Mouse (Mus musculus) cerebellum, adult (tissue): ENCODE measurements around the gene Slc26a11.

Experiments
- ATAC-seq: cut with Nextera tagmentation; 2 replicates; pipeline ENCODE4 v1.9.2; 2017; ENCODE audit warnings: mild to moderate bottlenecking, moderate library complexity, mixed read lengths; ENCODE audit not compliant: insufficient number of reproducible peaks, low FRiP score, low TSS enrichment

Slc26a11 gene

GRCm38 (mm10) chr11:119395931-119396330 lies 40.6 kb downstream of the Slc26a11 start:
- ATAC-seq: no peak

- ATAC-seq: no peak
Measured at GRCm38 (mm10) chr11:119396461-119396860, 41.1 kb downstream of the Slc26a11 start.

- ATAC-seq: no peak
Measured at GRCm38 (mm10) chr11:119402501-119403160, 47.3 kb downstream of the Slc26a11 start.

- no peak for ATAC-seq
Measured at GRCm38 (mm10) chr11:119404627-119405026, 49.3 kb downstream of the Slc26a11 start.

- ATAC-seq: no peak
Measured at GRCm38 (mm10) chr11:119407381-119407780, 52.0 kb downstream of the Slc26a11 start.

- ATAC-seq: no peak
Measured at GRCm38 (mm10) chr11:119407977-119408376, 52.6 kb downstream of the Slc26a11 start.

- no peak for ATAC-seq
Measured at GRCm38 (mm10) chr11:119419327-119420118, 64.2 kb downstream of the Slc26a11 start.

- ATAC-seq: no peak
Measured at GRCm38 (mm10) chr11:119420426-119420825, 65.1 kb downstream of the Slc26a11 start.

GRCm38 (mm10) chr11:119427431-119427830 lies 72.1 kb downstream of the Slc26a11 start:
- ATAC-seq: no peak

- ATAC-seq: no peak
Measured at GRCm38 (mm10) chr11:119427986-119428385, 72.6 kb downstream of the Slc26a11 start.

GRCm38 (mm10) chr11:119428649-119429136 lies 73.3 kb downstream of the Slc26a11 start:
- ATAC-seq: no peak
